Mouse (Mus musculus) kidney, adult 2 months (tissue): Measurements from ENCODE around the gene BC048403.

Experiments used
- CTCF ChIP-seq: fragments of 200-500 bp; conservative IDR thresholded peaks from 2 replicates; pipeline ENCODE4 v1.5.1; 2011; ENCODE audit warnings: low read depth, mild to moderate bottlenecking, control low read depth, low read length, moderate library complexity, mixed read lengths; ENCODE audit not compliant: insufficient read depth, insufficient read length
- POLR2A ChIP-seq: fragments of 200-500 bp; IDR thresholded peaks from one replicate; pipeline ENCODE4 v1.6.1; 2011; ENCODE audit warnings: low read depth, low read length, control low read depth

- TF ChIP-seq CTCF (no peak), POLR2A (no peak)
These were observed 13.2 kb upstream of the BC048403 start for GRCm38 (mm10) chr10:121726505-121726904.
